Mouse (Mus musculus) layer of hippocampus, adult 9-10 months (tissue): ENCODE results near the gene Cenpu.
A peak's percentile ranks its signal among the peaks of the same experiment; 100 is the strongest.

ENCODE experiments used
- DNase-seq: peaks from one replicate; pipeline ENCODE4 v3.0.0; 2022; ENCODE audit warnings: low spot score

The Cenpu gene

GRCm38 (mm10) chr8:46551615-46552440 is at the start of gene Cenpu:
Cenpu (plus strand) TSS chr8:46552028.
- peak; percentile 98 for DNase-seq

- no peak for DNase-seq
Measured at GRCm38 (mm10) chr8:46502333-46503071, 49.3 kb upstream of the Cenpu start.

GRCm38 (mm10) chr8:46503072-46503695 is 48.6 kb upstream of the Cenpu start:
- DNase-seq: no peak

GRCm38 (mm10) chr8:46504196-46504595 is 47.6 kb upstream of the Cenpu start:
- no peak for DNase-seq

- no peak for DNase-seq
Measured at GRCm38 (mm10) chr8:46508488-46509395, 43.1 kb upstream of the Cenpu start.

GRCm38 (mm10) chr8:46509474-46509873 is 42.4 kb upstream of the Cenpu start:
- no peak for DNase-seq

GRCm38 (mm10) chr8:46511336-46511735 is 40.5 kb upstream of the Cenpu start:
- no peak for DNase-seq

GRCm38 (mm10) chr8:46512538-46512937 is 39.3 kb upstream of the Cenpu start:
- no peak for DNase-seq

GRCm38 (mm10) chr8:46514027-46514426 is 37.8 kb upstream of the Cenpu start:
- no peak for DNase-seq

- no peak for DNase-seq
Measured at GRCm38 (mm10) chr8:46520667-46521066, 31.2 kb upstream of the Cenpu start.

- DNase-seq: no peak
Measured at GRCm38 (mm10) chr8:46526098-46526497, 25.7 kb upstream of the Cenpu start.

- DNase-seq: no peak
Measured at GRCm38 (mm10) chr8:46526821-46527220, 25.0 kb upstream of the Cenpu start.

GRCm38 (mm10) chr8:46529508-46529907 is 22.3 kb upstream of the Cenpu start:
- no peak for DNase-seq

- no peak for DNase-seq
Measured at GRCm38 (mm10) chr8:46530541-46530940, 21.3 kb upstream of the Cenpu start.

- no peak for DNase-seq
Measured at GRCm38 (mm10) chr8:46533926-46534325, 17.9 kb upstream of the Cenpu start.

- DNase-seq: no peak
Measured at GRCm38 (mm10) chr8:46539701-46540100, 12.1 kb upstream of the Cenpu start.

- peak; percentile 15 for DNase-seq
Measured at GRCm38 (mm10) chr8:46543191-46543590, 8.6 kb upstream of the Cenpu start.

- no peak for DNase-seq
Measured at GRCm38 (mm10) chr8:46543662-46544061, 8.2 kb upstream of the Cenpu start.

GRCm38 (mm10) chr8:46545854-46546253 is 6.0 kb upstream of the Cenpu start:
- DNase-seq: no peak

- no peak for DNase-seq
Measured at GRCm38 (mm10) chr8:46546431-46547176, 5.2 kb upstream of the Cenpu start.

- DNase-seq: peak; percentile 37
Measured at GRCm38 (mm10) chr8:46547245-46547644, 4.6 kb upstream of the Cenpu start.
